Mouse (Mus musculus): ENCODE results near the gene Ranbp9. TPM values are rescaled to one million over a fixed set of nuclear protein-coding genes. Genes with fewer than 3 reads are reported as not detected.

The Ranbp9 gene
- polyA plus RNA-seq, 1 experiment from 2014 or later = 12.7 TPM

- Histone ChIP-seq H3K27ac (replicated peaks; ENCODE audit: low read depth, low read length) (no peak overlapping the region), H3K4me1 (ENCODE audit: control insufficient read depth, insufficient read depth, low read length) (0 out of 2 replicates have a peak, but pooled peaks cover 2% of the 10 kb centered on the region), H3K9ac (ENCODE audit: low read length) (no peak overlapping the region), H3K27me3 (ENCODE audit: control insufficient read depth, insufficient read depth, low read length) (no peaks in the 10 kb centered on the region), H3K4me3 (ENCODE audit: low read depth, low read length) (no peak overlapping the region), H3K4me2 (ENCODE audit: low read depth, severe bottlenecking) (no peak overlapping the region), H3K36me3 (ENCODE audit: control insufficient read depth, insufficient read depth, low read length) (no peaks in the 10 kb centered on the region), H3K9me3 (ENCODE audit: control insufficient read depth, low read length) (no peaks in the 10 kb centered on the region)
- DNase-seq (ENCODE audit: low spot score) (no peak), ATAC-seq (ENCODE audit: insufficient number of reproducible peaks, low FRiP score, low TSS enrichment, low read depth) (no peak)
- WGBS = 48% methylated on average over 7 of the region's 7 CpGs
Observed at GRCm38 (mm10) chr13:43452843-43453605, 28.1 kb downstream of the Ranbp9 start.

- ATAC-seq (ENCODE audit: insufficient number of reproducible peaks, low FRiP score, low TSS enrichment, low read depth) (no peak), DNase-seq (ENCODE audit: low spot score) (no peak)
- no peaks in the 10 kb centered on the region for H3K9me3 ChIP-seq (ENCODE audit: control insufficient read depth, low read length)
- H3K4me3 ChIP-seq (ENCODE audit: low read depth, low read length) = no peak overlapping the region
- no peak overlapping the region for H3K27ac ChIP-seq (replicated peaks; ENCODE audit: low read depth, low read length)
- H3K36me3 ChIP-seq (ENCODE audit: control insufficient read depth, insufficient read depth, low read length) = no peaks in the 10 kb centered on the region
- no peak overlapping the region for H3K9ac ChIP-seq (ENCODE audit: low read length)
- H3K4me1 ChIP-seq (ENCODE audit: control insufficient read depth, insufficient read depth, low read length) = 0 out of 2 replicates have a peak, but pooled peaks cover 2% of the 10 kb centered on the region
- no peaks in the 10 kb centered on the region for H3K27me3 ChIP-seq (ENCODE audit: control insufficient read depth, insufficient read depth, low read length)
- WGBS = 90% methylated on average over 2 of the region's 2 CpGs
- H3K4me2 ChIP-seq (ENCODE audit: low read depth, severe bottlenecking) = no peak overlapping the region
Observed at GRCm38 (mm10) chr13:43452177-43452576, 28.9 kb downstream of the Ranbp9 start.

GRCm38 (mm10) chr13:43450686-43451085 lies 30.4 kb downstream of the Ranbp9 start:
- Histone ChIP-seq H3K36me3 (ENCODE audit: control insufficient read depth, insufficient read depth, low read length) (no peaks in the 10 kb centered on the region), H3K9me3 (ENCODE audit: control insufficient read depth, low read length) (no peaks in the 10 kb centered on the region), H3K4me3 (ENCODE audit: low read depth, low read length) (no peak overlapping the region), H3K9ac (ENCODE audit: low read length) (no peak overlapping the region), H3K4me1 (ENCODE audit: control insufficient read depth, insufficient read depth, low read length) (0 out of 2 replicates have a peak, but pooled peaks cover 2% of the 10 kb centered on the region), H3K27me3 (ENCODE audit: control insufficient read depth, insufficient read depth, low read length) (no peaks in the 10 kb centered on the region), H3K4me2 (ENCODE audit: low read depth, severe bottlenecking) (no peak overlapping the region), H3K27ac (replicated peaks; ENCODE audit: low read depth, low read length) (no peak overlapping the region)
- no peak for ATAC-seq (ENCODE audit: insufficient number of reproducible peaks, low FRiP score, low TSS enrichment, low read depth)
- DNase-seq (ENCODE audit: low spot score) = no peak
- WGBS = 91% methylated on average over 3 of the region's 3 CpGs

GRCm38 (mm10) chr13:43447721-43448120 lies 33.4 kb downstream of the Ranbp9 start:
- Histone ChIP-seq H3K9ac (ENCODE audit: low read length) (no peak overlapping the region), H3K4me1 (ENCODE audit: control insufficient read depth, insufficient read depth, low read length) (no peaks in the 10 kb centered on the region), H3K27ac (replicated peaks; ENCODE audit: low read depth, low read length) (no peak overlapping the region), H3K27me3 (ENCODE audit: control insufficient read depth, insufficient read depth, low read length) (no peaks in the 10 kb centered on the region), H3K4me2 (ENCODE audit: low read depth, severe bottlenecking) (no peak overlapping the region), H3K36me3 (ENCODE audit: control insufficient read depth, insufficient read depth, low read length) (no peaks in the 10 kb centered on the region), H3K4me3 (ENCODE audit: low read depth, low read length) (no peak overlapping the region), H3K9me3 (ENCODE audit: control insufficient read depth, low read length) (no peaks in the 10 kb centered on the region)
- DNase-seq (ENCODE audit: low spot score) = no peak
- no peak for ATAC-seq (ENCODE audit: insufficient number of reproducible peaks, low FRiP score, low TSS enrichment, low read depth)
- whole genome bisulfite sequencing = 76% methylated on average over 3 of the region's 3 CpGs

GRCm38 (mm10) chr13:43445754-43446153 lies 35.3 kb downstream of the Ranbp9 start:
- Histone ChIP-seq H3K36me3 (ENCODE audit: control insufficient read depth, insufficient read depth, low read length) (no peaks in the 10 kb centered on the region), H3K4me1 (ENCODE audit: control insufficient read depth, insufficient read depth, low read length) (no peaks in the 10 kb centered on the region), H3K27me3 (ENCODE audit: control insufficient read depth, insufficient read depth, low read length) (no peaks in the 10 kb centered on the region), H3K9me3 (ENCODE audit: control insufficient read depth, low read length) (no peaks in the 10 kb centered on the region), H3K9ac (ENCODE audit: low read length) (no peak overlapping the region), H3K4me3 (ENCODE audit: low read depth, low read length) (no peak overlapping the region), H3K27ac (replicated peaks; ENCODE audit: low read depth, low read length) (no peak overlapping the region), H3K4me2 (ENCODE audit: low read depth, severe bottlenecking) (no peak overlapping the region)
- DNase-seq (ENCODE audit: low spot score) = no peak
- 94% methylated on average over 4 of the region's 4 CpGs for WGBS
- no peak for ATAC-seq (ENCODE audit: insufficient number of reproducible peaks, low FRiP score, low TSS enrichment, low read depth)

GRCm38 (mm10) chr13:43444717-43445116 lies 36.4 kb downstream of the Ranbp9 start:
- no peak for ATAC-seq (ENCODE audit: insufficient number of reproducible peaks, low FRiP score, low TSS enrichment, low read depth)
- Histone ChIP-seq H3K4me2 (ENCODE audit: low read depth, severe bottlenecking) (no peak overlapping the region), H3K27ac (replicated peaks; ENCODE audit: low read depth, low read length) (no peak overlapping the region), H3K9ac (ENCODE audit: low read length) (no peak overlapping the region), H3K4me1 (ENCODE audit: control insufficient read depth, insufficient read depth, low read length) (no peaks in the 10 kb centered on the region), H3K9me3 (ENCODE audit: control insufficient read depth, low read length) (no peaks in the 10 kb centered on the region), H3K4me3 (ENCODE audit: low read depth, low read length) (no peak overlapping the region), H3K36me3 (ENCODE audit: control insufficient read depth, insufficient read depth, low read length) (no peaks in the 10 kb centered on the region), H3K27me3 (ENCODE audit: control insufficient read depth, insufficient read depth, low read length) (no peaks in the 10 kb centered on the region)
- no peak for DNase-seq (ENCODE audit: low spot score)
- WGBS = 92% methylated on average over 3 of the region's 3 CpGs

DNA sequence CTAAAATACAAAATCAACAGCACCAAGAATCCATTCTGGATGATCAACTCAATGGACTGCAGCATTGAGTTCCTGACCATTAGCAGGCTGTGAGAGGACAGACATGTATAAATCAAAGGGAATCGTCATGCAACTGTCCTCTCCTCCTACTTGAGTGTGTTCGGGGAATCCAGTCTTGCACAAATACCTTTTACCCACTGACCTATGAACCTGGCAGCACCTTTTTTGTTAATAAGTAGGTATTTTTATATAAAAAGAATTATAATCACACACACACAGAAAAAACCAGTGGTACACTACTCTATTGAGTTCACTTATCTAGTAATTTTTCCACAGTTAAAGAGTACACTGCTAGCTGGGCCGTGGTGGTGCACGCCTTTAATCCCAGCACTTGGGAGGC lies 37.4 kb downstream of the Ranbp9 start:
- 93% methylated on average over 4 of the region's 4 CpGs for WGBS

DNA sequence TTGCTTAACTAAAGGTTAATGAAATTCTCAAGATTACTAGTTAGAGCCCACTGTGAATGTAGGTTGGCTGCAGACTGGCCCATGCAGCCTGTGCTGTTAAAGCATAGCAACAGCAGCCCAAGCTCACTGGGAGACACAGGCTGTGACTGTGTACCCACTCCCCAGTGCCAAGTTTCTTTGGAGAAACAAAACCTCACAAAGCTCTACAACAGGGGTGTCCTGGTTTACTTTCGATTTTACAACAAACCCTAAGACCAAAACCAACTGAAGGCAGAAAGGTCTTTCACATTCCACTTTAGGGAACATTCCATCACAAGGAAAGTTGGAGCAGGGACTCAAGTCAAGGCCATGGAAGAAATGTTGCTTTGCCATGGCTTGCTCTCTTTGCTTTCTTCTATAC lies 38.5 kb downstream of the Ranbp9 start:
- no peaks in the 10 kb centered on the region for H3K4me1 ChIP-seq (ENCODE audit: control insufficient read depth, insufficient read depth, low read length)
- ATAC-seq (ENCODE audit: insufficient number of reproducible peaks, low FRiP score, low TSS enrichment, low read depth) = no peak

More for the DNA sequence above, 37.4 kb downstream of the Ranbp9 start:
- H3K27me3 ChIP-seq (ENCODE audit: control insufficient read depth, insufficient read depth, low read length) = no peaks in the 10 kb centered on the region
- DNase-seq (ENCODE audit: low spot score) (no peak), ATAC-seq (ENCODE audit: insufficient number of reproducible peaks, low FRiP score, low TSS enrichment, low read depth) (no peak)
- H3K4me2 ChIP-seq (ENCODE audit: low read depth, severe bottlenecking) = no peak overlapping the region
- no peak overlapping the region for H3K9ac ChIP-seq (ENCODE audit: low read length)
- no peaks in the 10 kb centered on the region for H3K36me3 ChIP-seq (ENCODE audit: control insufficient read depth, insufficient read depth, low read length)
- no peak overlapping the region for H3K27ac ChIP-seq (replicated peaks; ENCODE audit: low read depth, low read length)
- no peak overlapping the region for H3K4me3 ChIP-seq (ENCODE audit: low read depth, low read length)
- no peaks in the 10 kb centered on the region for H3K4me1 ChIP-seq (ENCODE audit: control insufficient read depth, insufficient read depth, low read length)
- no peaks in the 10 kb centered on the region for H3K9me3 ChIP-seq (ENCODE audit: control insufficient read depth, low read length)

GRCm38 (mm10) chr13:43440376-43440775 lies 40.7 kb downstream of the Ranbp9 start:
- H3K9ac ChIP-seq (ENCODE audit: low read length) = no peak overlapping the region
- H3K4me3 ChIP-seq (ENCODE audit: low read depth, low read length) = no peak overlapping the region
- H3K27ac ChIP-seq (replicated peaks; ENCODE audit: low read depth, low read length) = no peak overlapping the region
- no peaks in the 10 kb centered on the region for H3K9me3 ChIP-seq (ENCODE audit: control insufficient read depth, low read length)
- DNase-seq (ENCODE audit: low spot score) (no peak), ATAC-seq (ENCODE audit: insufficient number of reproducible peaks, low FRiP score, low TSS enrichment, low read depth) (no peak)
- no peak overlapping the region for H3K4me2 ChIP-seq (ENCODE audit: low read depth, severe bottlenecking)
- WGBS = 84% methylated on average over 1 of the region's 1 CpGs
- H3K4me1 ChIP-seq (ENCODE audit: control insufficient read depth, insufficient read depth, low read length) = no peaks in the 10 kb centered on the region
- H3K36me3 ChIP-seq (ENCODE audit: control insufficient read depth, insufficient read depth, low read length) = no peaks in the 10 kb centered on the region
- no peaks in the 10 kb centered on the region for H3K27me3 ChIP-seq (ENCODE audit: control insufficient read depth, insufficient read depth, low read length)

More for the DNA sequence above, 38.5 kb downstream of the Ranbp9 start:
- Histone ChIP-seq H3K27me3 (ENCODE audit: control insufficient read depth, insufficient read depth, low read length) (no peaks in the 10 kb centered on the region), H3K27ac (replicated peaks; ENCODE audit: low read depth, low read length) (no peak overlapping the region), H3K36me3 (ENCODE audit: control insufficient read depth, insufficient read depth, low read length) (no peaks in the 10 kb centered on the region), H3K9me3 (ENCODE audit: control insufficient read depth, low read length) (no peaks in the 10 kb centered on the region), H3K9ac (ENCODE audit: low read length) (no peak overlapping the region), H3K4me3 (ENCODE audit: low read depth, low read length) (no peak overlapping the region), H3K4me2 (ENCODE audit: low read depth, severe bottlenecking) (no peak overlapping the region)
- 94% methylated on average over 1 of the region's 1 CpGs for WGBS
- DNase-seq (ENCODE audit: low spot score) = no peak

Data from limb, embryonic 11.5 days (tissue).